Mouse (Mus musculus): ENCODE results near the gene Col13a1. TPM values are rescaled to one million over a fixed set of nuclear protein-coding genes. Genes with fewer than 3 reads are reported as not detected.

The Col13a1 gene
- polyA plus RNA-seq, 1 experiment from 2014 or later, result 32.6 TPM

DNA sequence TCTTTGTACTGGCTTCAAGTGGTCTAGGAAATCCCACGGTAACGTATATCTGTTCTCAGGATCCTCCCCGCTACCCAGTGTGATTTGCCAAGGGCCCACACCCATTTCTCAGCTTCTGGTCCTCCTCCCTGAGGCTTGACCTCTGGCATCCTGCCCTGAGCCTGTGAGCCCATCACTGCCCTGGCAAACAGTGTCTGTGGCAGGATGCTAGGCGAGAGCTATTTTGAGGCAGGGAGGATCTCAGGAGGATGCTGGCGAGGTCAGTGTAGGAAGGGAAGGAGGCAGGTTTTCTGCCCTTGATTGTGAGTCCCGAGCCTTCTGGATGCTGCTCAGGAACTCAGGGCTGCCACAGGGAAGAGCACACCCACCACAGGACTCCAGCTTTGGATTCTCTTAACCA lies 22.2 kb downstream of the Col13a1 start:
- Histone ChIP-seq H3K4me1 (0 out of 2 replicates have a peak, but pooled peaks cover 14% of the 10 kb centered on the region), H3K27me3 (no peaks in the 10 kb centered on the region), H3K9me3 (no peaks in the 10 kb centered on the region), H3K4me2 (no peak overlapping the region), H3K27ac (no peak overlapping the region; the same call in 1 of the 2 replicates), H3K9ac (no peak overlapping the region), H3K4me3 (no peak overlapping the region), H3K36me3 (no peaks in the 10 kb centered on the region)
- ATAC-seq (ENCODE audit: borderline replicate concordance, extremely low read depth, low FRiP score, low TSS enrichment), result no peak
- WGBS, result 65% methylated on average over 6 of the region's 6 CpGs

DNA sequence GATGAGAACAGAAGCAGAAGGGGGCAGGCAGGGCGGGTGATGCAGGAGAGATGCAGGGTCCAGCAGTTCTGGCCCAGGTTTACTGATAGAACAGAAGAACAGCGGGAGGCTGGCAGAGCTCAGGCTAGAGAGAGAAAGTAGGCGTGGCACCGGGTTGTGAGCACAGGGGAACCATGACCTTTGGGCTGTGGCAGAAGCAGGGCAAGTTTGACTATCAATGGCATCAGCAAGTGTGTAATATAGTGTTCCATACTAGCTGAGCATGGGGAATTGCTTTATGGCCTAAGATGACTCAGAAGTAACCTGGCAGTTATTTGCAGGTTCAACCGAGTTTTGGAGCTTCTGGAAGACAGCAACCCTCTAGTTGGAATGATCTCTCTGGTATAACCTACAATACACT lies 25.0 kb downstream of the Col13a1 start:
- Histone ChIP-seq H3K9ac (no peak overlapping the region), H3K4me3 (no peak overlapping the region), H3K36me3 (no peaks in the 10 kb centered on the region), H3K27ac (no peak overlapping the region), H3K9me3 (no peaks in the 10 kb centered on the region), H3K27me3 (no peaks in the 10 kb centered on the region), H3K4me2 (no peak overlapping the region), H3K4me1 (0 out of 2 replicates have a peak, but pooled peaks cover 14% of the 10 kb centered on the region)
- 74% methylated on average over 5 of the region's 5 CpGs for WGBS
- ATAC-seq (ENCODE audit: borderline replicate concordance, extremely low read depth, low FRiP score, low TSS enrichment), result no peak

DNA sequence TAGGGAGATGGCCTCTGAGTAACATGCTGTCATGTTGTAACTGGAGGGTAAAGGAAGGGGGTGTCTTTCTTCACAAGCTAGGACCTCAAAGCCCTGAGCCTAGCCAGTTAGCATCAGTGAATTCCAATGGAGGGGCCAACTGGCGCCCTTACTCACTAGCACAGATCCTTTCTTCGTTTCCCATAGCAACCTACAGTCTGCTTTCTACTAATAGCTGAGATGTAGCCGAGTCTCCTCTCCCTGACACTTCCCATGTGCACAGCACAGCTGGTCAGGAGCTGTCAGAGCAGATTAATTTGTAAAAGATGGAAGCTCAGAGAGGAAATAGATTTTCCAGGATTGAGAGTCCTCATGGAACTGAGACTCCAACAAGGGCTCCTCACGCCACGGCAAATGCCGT lies 29.4 kb downstream of the Col13a1 start:
- no peak for ATAC-seq (ENCODE audit: borderline replicate concordance, extremely low read depth, low FRiP score, low TSS enrichment)
- H3K27me3 ChIP-seq, result no peaks in the 10 kb centered on the region
- H3K36me3 ChIP-seq, result no peaks in the 10 kb centered on the region
- WGBS, result 62% methylated on average over 6 of the region's 6 CpGs
- H3K4me3 ChIP-seq, result no peak overlapping the region
- no peaks in the 10 kb centered on the region for H3K9me3 ChIP-seq
- H3K4me2 ChIP-seq, result no peak overlapping the region
- H3K27ac ChIP-seq, result no peak overlapping the region
- no peak overlapping the region for H3K9ac ChIP-seq
- no peaks in the 10 kb centered on the region for H3K4me1 ChIP-seq

DNA sequence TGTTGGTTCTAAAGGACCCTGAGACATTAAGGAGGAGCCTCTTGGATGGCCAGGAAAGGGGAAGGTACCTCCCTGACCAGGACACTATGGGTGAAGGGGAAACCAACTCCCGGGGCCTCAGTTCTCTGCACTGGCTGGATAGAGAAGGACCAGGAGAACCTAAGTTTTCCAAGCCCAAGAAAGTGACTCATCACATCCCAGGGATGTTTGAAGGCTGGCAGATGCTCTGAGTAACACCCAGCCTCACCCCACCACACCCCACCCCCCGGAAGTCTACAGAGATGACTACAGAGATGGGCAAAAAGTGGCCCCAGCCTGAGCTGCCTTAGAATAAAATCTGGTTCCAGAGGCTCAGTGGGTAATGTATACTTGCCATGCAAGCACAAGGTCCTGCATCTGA lies 34.5 kb downstream of the Col13a1 start:
- no peak overlapping the region for H3K27ac ChIP-seq
- peaks cover 31% of the 10 kb centered on the region for H3K4me1 ChIP-seq
- no peak overlapping the region for H3K9ac ChIP-seq
- H3K9me3 ChIP-seq, result no peaks in the 10 kb centered on the region
- WGBS, result 89% methylated on average over 2 of the region's 2 CpGs
- no peak overlapping the region for H3K4me2 ChIP-seq
- no peaks in the 10 kb centered on the region for H3K36me3 ChIP-seq
- no peaks in the 10 kb centered on the region for H3K27me3 ChIP-seq
- no peak overlapping the region for H3K4me3 ChIP-seq
- no peak for ATAC-seq (ENCODE audit: borderline replicate concordance, extremely low read depth, low FRiP score, low TSS enrichment)

DNA sequence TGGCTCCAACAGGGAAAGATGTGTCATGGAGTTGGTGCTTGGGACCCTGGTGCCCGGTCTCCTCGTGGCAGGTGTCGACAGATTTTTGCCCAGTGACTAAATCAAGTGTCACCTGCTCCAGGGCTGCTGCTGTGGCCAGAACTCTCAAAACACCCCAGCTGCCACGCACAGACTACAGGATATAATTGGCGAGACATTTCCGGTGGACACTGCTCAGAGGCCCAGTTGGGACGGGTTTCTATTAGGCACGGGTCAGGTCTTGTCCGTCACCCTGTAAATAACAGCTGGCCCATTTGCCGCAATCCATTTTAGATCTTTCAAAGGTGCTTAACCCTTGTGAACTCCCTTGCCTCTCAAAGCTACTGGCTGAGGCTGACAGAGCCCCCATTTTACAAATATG lies 35.4 kb downstream of the Col13a1 start:
- no peaks in the 10 kb centered on the region for H3K27me3 ChIP-seq
- H3K27ac ChIP-seq, result peak overlapping the region; percentile 33; the same call in 1 of the 2 replicates
- H3K4me2 ChIP-seq, result no peak overlapping the region
- H3K36me3 ChIP-seq, result no peaks in the 10 kb centered on the region
- no peak overlapping the region for H3K9ac ChIP-seq
- no peak for ATAC-seq (ENCODE audit: borderline replicate concordance, extremely low read depth, low FRiP score, low TSS enrichment)
- H3K9me3 ChIP-seq, result no peaks in the 10 kb centered on the region
- WGBS, result 42% methylated on average over 10 of the region's 10 CpGs
- peaks cover 31% of the 10 kb centered on the region for H3K4me1 ChIP-seq
- no peak overlapping the region for H3K4me3 ChIP-seq

DNA sequence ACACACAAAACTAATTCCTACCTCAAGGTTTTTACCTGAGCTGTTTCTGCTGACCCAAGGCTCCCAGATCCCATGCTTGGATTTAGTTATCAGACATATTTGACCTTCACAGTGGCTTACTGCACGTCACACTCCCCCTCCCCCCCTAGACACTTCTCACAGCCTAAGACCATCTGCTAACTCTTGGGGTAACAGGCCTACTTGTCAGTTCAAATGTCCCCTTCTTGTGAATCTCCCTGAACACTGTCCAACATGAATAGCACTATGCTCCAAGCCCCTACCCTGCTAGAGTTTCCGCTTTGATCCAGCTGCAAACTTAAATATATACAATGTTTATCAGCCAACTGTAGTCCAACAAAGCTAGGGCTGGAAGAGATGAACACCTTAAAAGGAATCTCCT lies 36.2 kb downstream of the Col13a1 start:
- Histone ChIP-seq H3K27me3 (no peaks in the 10 kb centered on the region), H3K9ac (no peak overlapping the region), H3K36me3 (no peaks in the 10 kb centered on the region), H3K4me3 (no peak overlapping the region), H3K4me1 (peaks cover 33% of the 10 kb centered on the region), H3K9me3 (no peaks in the 10 kb centered on the region), H3K27ac (0 out of 2 replicates have a peak overlapping the region, but pooled peaks have one; percentile 11), H3K4me2 (no peak overlapping the region)
- 28% methylated on average over 2 of the region's 2 CpGs for WGBS
- ATAC-seq (ENCODE audit: borderline replicate concordance, extremely low read depth, low FRiP score, low TSS enrichment), result peak; percentile 62; the same call in 1 of the 2 replicates

DNA sequence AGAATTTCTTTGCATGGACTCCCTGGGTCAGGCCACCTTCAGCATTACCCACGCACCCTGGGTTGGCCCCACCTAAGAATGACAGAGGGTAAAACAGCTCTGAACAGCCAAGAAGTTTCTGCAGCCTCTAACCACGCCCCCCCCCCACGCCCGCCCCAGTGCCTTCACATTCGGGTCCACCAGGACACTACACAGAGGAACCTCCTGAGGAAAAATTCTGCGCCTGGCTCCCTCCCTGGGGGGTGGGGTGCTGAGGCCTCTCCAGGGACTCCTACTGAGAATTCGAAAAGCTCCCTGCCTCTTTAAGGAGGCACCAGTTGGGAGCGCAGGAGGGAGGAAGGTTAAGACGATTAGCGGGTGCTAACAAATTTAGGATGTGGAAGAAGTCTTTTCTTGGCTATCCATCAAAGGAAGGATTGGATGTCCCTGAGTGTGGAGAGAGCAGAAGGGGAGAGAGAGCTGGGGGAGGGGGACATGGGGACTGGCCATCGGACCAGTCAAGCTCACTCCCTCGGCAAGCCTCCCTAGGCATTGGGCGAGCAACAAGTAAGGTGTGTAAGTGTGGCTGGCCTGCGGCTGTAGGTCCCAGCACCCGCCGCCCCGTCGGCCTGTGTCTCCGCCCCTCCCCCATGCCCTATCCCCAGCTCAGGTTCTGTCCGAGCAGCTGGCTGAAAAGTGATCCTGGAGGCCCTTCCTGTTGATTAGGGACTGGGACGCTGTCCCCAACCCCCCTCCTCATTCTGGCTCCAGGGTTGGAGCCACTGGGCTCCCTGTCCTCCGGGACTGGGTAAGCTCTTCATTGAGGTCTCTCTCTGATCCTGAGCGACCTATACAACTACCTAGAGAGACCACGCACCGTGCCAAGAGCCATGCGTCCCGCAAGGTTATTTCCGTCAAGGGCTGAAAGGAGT lies 42.4 kb downstream of the Col13a1 start:
- Histone ChIP-seq H3K4me1 (peaks cover 47% of the 10 kb centered on the region), H3K27me3 (peaks cover 4% of the 10 kb centered on the region; the same call in 1 of the 2 replicates), H3K9ac (no peak overlapping the region; the same call in 1 of the 2 replicates), H3K4me3 (peak overlapping the region; percentile 13; the same call in 1 of the 2 replicates), H3K36me3 (no peaks in the 10 kb centered on the region; the same call in 1 of the 2 replicates), H3K4me2 (peak overlapping the region; percentile 49), H3K27ac (peak overlapping the region; percentile 33; the same call in 1 of the 2 replicates), H3K9me3 (no peaks in the 10 kb centered on the region)
- ATAC-seq (ENCODE audit: borderline replicate concordance, extremely low read depth, low FRiP score, low TSS enrichment), result peak; percentile 70; the same call in 1 of the 2 replicates
- WGBS, result 4% methylated on average over 28 of the region's 28 CpGs

DNA sequence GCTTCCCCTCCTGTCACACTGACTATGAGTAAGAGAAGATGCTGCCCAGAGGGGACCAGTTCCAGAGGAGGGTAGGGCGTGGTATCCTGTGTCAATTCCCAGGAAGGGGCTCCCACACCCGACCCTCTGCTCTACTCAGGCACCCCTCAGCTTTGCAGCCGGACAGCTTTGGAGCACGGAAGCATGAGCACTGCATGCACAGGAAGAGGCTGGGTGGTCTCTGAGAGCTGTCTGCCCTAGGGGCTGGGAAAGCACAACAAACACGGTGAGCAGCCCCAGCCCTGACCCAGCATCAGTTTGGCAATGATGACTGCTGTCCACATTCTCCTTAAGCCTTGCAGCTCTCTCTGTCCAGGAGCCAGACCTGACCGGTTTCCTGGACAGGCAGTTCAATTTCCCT lies 47.2 kb downstream of the Col13a1 start:
- no peak overlapping the region for H3K9ac ChIP-seq
- H3K27me3 ChIP-seq, result peaks cover 3% of the 10 kb centered on the region; the same call in 1 of the 2 replicates
- no peak overlapping the region for H3K4me2 ChIP-seq
- 40% methylated on average over 6 of the region's 6 CpGs for whole genome bisulfite sequencing
- H3K4me1 ChIP-seq, result peaks cover 78% of the 10 kb centered on the region
- no peak for ATAC-seq (ENCODE audit: borderline replicate concordance, extremely low read depth, low FRiP score, low TSS enrichment)
- no peak overlapping the region for H3K4me3 ChIP-seq
- H3K9me3 ChIP-seq, result no peaks in the 10 kb centered on the region
- peak overlapping the region; percentile 52 for H3K27ac ChIP-seq
- H3K36me3 ChIP-seq, result no peaks in the 10 kb centered on the region; the same call in 1 of the 2 replicates

DNA sequence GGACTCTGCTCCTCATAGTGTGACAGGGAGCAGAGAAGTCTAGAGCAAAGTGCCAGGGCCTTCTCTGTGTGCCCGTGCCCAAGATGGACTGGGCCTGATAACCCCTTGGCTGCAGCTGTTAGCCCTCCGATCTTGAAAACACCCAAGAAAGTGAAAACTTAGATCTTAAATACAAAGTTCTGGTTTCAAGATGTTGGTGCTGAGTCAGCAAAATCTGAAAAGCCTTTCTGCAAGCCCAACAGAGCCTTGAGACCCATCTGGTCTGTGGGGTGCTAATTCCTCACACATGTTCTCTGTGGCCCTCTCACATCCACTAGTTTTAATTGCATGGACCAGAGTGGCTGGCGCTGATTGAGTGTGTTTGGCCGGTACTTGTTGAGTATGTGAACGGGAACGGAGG lies 49.0 kb downstream of the Col13a1 start:
- H3K27ac ChIP-seq, result peak overlapping the region; percentile 10
- H3K4me2 ChIP-seq, result no peak overlapping the region
- H3K36me3 ChIP-seq, result no peaks in the 10 kb centered on the region; the same call in 1 of the 2 replicates
- no peak for ATAC-seq (ENCODE audit: borderline replicate concordance, extremely low read depth, low FRiP score, low TSS enrichment)
- H3K4me3 ChIP-seq, result no peak overlapping the region
- H3K9me3 ChIP-seq, result no peaks in the 10 kb centered on the region
- 63% methylated on average over 6 of the region's 6 CpGs for WGBS
- H3K9ac ChIP-seq, result no peak overlapping the region
- no peaks in the 10 kb centered on the region for H3K27me3 ChIP-seq
- peaks cover 76% of the 10 kb centered on the region for H3K4me1 ChIP-seq

DNA sequence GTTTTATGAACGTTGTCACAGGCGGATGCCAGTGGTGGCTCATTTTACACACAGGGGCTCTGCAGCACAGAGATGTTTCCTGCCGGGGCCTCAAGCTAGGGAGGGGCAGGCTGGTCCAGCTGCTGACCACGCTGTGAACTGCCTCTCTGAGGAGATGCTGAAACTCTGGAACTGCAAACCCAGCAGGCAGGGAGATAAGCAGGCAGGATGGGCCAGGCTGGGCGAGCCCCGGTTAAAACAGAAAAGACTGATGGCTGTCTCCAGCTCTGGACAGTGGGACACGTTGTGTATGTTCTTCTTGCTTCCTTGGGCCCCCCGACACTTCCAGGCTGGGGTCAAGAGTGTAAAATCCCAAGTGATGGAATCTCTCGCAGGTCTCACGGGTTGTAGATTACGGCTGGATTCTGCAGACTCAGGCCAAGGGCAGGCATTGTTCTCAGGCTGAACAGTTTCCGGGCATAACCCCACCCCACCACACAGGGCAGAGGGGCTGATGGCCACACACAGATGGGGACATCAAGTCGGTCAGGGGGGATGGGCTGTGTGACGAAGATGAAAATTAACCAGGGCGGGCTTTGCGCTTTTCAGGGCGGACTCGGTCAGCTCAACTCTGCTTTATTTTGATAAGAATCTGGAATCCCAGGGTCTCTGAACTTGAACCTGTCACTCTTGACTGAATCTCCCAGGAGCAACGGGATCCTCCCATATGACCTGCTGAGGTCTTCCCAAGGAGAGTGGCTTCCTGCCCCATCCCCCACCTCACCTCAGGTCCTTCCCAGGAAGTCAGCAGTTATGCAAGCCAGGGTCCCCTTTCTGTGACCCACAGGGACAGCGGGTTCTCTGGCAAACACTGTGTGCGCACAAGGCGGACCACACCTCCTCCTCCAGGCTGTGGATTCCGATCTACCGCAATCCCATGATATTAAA lies 49.9 kb downstream of the Col13a1 start:
- 8% methylated on average over 24 of the region's 24 CpGs for WGBS
- Histone ChIP-seq H3K4me1 (peaks cover 74% of the 10 kb centered on the region), H3K4me2 (peak overlapping the region; percentile 40), H3K4me3 (no peak overlapping the region), H3K9ac (no peak overlapping the region), H3K27me3 (no peaks in the 10 kb centered on the region), H3K9me3 (no peaks in the 10 kb centered on the region), H3K36me3 (no peaks in the 10 kb centered on the region; the same call in 1 of the 2 replicates), H3K27ac (peak overlapping the region; percentile 78)
- peak; percentile 75 for ATAC-seq (ENCODE audit: borderline replicate concordance, extremely low read depth, low FRiP score, low TSS enrichment)

DNA sequence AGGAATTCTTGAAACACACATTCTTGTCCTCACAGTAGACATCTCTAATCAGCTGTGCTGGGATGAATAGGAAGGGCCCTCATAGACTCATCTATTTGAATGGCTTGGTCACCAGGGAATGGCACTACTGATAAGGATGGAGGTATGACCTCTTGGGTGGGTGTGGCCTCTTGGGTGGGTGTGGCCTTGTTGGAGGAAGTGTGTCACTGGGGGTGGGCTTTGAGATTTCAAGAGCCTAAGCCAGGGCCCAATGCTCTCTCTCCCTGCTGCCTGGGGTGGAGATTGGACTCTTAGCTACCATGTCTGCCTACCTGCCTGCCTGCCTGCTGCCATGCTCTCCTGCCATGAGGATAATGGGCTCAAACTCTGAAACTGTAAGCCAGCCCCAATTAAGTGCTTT lies 53.2 kb downstream of the Col13a1 start:
- Histone ChIP-seq H3K36me3 (no peaks in the 10 kb centered on the region), H3K4me1 (peaks cover 89% of the 10 kb centered on the region), H3K27me3 (no peaks in the 10 kb centered on the region), H3K4me3 (no peak overlapping the region), H3K4me2 (no peak overlapping the region), H3K27ac (no peak overlapping the region), H3K9me3 (no peaks in the 10 kb centered on the region), H3K9ac (no peak overlapping the region)
- no peak for ATAC-seq (ENCODE audit: borderline replicate concordance, extremely low read depth, low FRiP score, low TSS enrichment)
